Mouse (Mus musculus): Measurements from ENCODE around the gene Slc2a12. TPM values are rescaled to one million over a fixed set of nuclear protein-coding genes. Genes with fewer than 3 reads are reported as not detected.

The Slc2a12 gene
- total and polyA plus RNA-seq, 3 experiments: 0.01 to 0.35 TPM; not detected in 1

DNA sequence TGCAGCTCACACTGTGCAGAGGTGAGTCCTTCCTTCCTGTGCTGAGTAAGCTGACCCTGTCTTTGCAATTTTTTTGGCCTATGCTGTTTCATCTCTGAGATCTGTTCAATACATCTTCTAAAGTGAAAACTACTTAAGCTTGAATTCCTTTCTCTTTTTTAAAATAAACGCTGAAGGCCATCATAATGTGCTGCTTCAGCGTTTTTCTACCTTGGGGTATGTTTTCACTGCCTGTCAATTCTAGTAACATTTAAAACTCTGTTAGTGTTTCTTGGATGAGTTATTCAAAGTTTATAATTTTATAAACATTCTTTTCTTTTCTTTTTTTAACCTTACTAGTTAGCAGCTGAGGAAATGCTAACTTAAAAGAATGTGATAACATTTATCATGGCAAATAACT, 68.1 kb downstream of the Slc2a12 start:
- no peak overlapping the region for H3K4me3 ChIP-seq (ENCODE audit: control insufficient read depth in 1 of 2, insufficient read depth in 1 of 2, low read depth in 2 of 2, low read length in 2 of 2)
- no peak overlapping the region for H3K9ac ChIP-seq (ENCODE audit: control insufficient read depth, low read depth, low read length, poor library complexity, severe bottlenecking)
- no peaks in the 10 kb centered on the region for H3K4me1 ChIP-seq (ENCODE audit: control insufficient read depth in 1 of 2, insufficient read depth in 2 of 2, low read length in 2 of 2)
- peaks cover 20% of the 10 kb centered on the region for H3K79me2 ChIP-seq (ENCODE audit: control insufficient read depth, insufficient read depth, low read length, poor library complexity)
- no peaks in the 10 kb centered on the region for H3K27me3 ChIP-seq (ENCODE audit: control insufficient read depth in 1 of 2, insufficient read depth in 2 of 2, low read length in 2 of 2)
- peaks cover 0 to 3% of the 10 kb centered on the region in 2 experiments; a peak in 1 of 4 replicates for H3K36me3 ChIP-seq (ENCODE audit: control insufficient read depth in 1 of 2, insufficient read depth in 2 of 2, low read length in 2 of 2)
- DNase-seq (ENCODE audit: low read depth, low spot score): no peak
- H3K9me3 ChIP-seq (replicated peaks; ENCODE audit: insufficient read depth, low read length): no peaks in the 10 kb centered on the region
- no peak for TF ChIP-seq SMC3 (IDR thresholded peaks at IDR 0.05; ENCODE audit: low read depth, low read length)
- peak; percentile 31; the same call in 1 of the 2 replicates for TF ChIP-seq MAFK (IDR thresholded peaks at IDR 0.05; ENCODE audit: borderline replicate concordance, low read depth, low read length)
- TF ChIP-seq TAL1 (IDR thresholded peaks at IDR 0.05; ENCODE audit: low read length): no peak
- no peak overlapping the region for H3K27ac ChIP-seq (ENCODE audit: control insufficient read depth, low read depth, low read length)

DNA sequence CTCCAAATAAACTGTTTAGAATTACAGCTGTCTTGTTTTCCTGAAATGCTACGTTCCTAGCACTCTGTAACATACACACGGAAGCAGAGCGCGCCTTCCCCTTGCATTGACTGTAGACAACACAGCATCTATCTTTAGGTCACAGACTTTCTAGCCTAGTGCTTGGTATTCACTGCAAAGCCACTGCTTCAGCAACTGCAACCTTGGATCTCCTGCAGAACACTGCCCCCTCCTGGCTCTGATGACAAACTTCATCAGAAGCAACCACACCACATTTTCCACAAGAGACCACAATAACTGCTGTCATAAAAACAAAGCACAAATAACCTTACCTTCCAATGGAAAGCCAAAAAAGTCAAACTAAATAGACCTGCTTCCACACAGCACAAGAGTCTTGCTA, 69.7 kb downstream of the Slc2a12 start:
- peaks cover 0 to 4% of the 10 kb centered on the region in 2 experiments; a peak in 2 of 4 replicates for H3K36me3 ChIP-seq (ENCODE audit: control insufficient read depth in 1 of 2, insufficient read depth in 2 of 2, low read length in 2 of 2)
- H3K27ac ChIP-seq (ENCODE audit: control insufficient read depth, low read depth, low read length): no peak overlapping the region
- DNase-seq (ENCODE audit: low read depth, low spot score): peak; percentile 80
- peak; percentile 61 for TF ChIP-seq SMC3 (IDR thresholded peaks at IDR 0.05; ENCODE audit: low read depth, low read length)
- TF ChIP-seq UBTF (IDR thresholded peaks at IDR 0.05; ENCODE audit: borderline replicate concordance, insufficient read depth, low read depth, low read length): no peak
- TF ChIP-seq MYC (IDR thresholded peaks at IDR 0.05; ENCODE audit: low read depth, low read length): no peak
- TF ChIP-seq EP300 (IDR thresholded peaks at IDR 0.05; ENCODE audit: low read depth in 1 of 2, low read length in 2 of 2): no peak
- TF ChIP-seq RAD21 (IDR thresholded peaks at IDR 0.05; ENCODE audit: low read depth, low read length): peak; percentile 45
- peak; percentile 69 to 79 (median 72) for TF ChIP-seq CTCF (IDR thresholded peaks at IDR 0.05 in 2 of 3, conservative IDR thresholded peaks at IDR 0.05 in 1 of 3; ENCODE audit: control insufficient read depth in 1 of 3, insufficient read depth in 1 of 3, low read depth in 2 of 3, low read length in 3 of 3, poor library complexity in 1 of 3, severe bottlenecking in 1 of 3)
- no peak overlapping the region for H3K9ac ChIP-seq (ENCODE audit: control insufficient read depth, low read depth, low read length, poor library complexity, severe bottlenecking)
- H3K4me1 ChIP-seq (ENCODE audit: control insufficient read depth in 1 of 2, insufficient read depth in 2 of 2, low read length in 2 of 2): no peaks in the 10 kb centered on the region
- H3K79me2 ChIP-seq (ENCODE audit: control insufficient read depth, insufficient read depth, low read length, poor library complexity): peaks cover 32% of the 10 kb centered on the region
- H3K4me3 ChIP-seq (ENCODE audit: control insufficient read depth in 1 of 2, insufficient read depth in 1 of 2, low read depth in 2 of 2, low read length in 2 of 2): no peak overlapping the region
- H3K9me3 ChIP-seq (replicated peaks; ENCODE audit: insufficient read depth, low read length): no peaks in the 10 kb centered on the region
- H3K27me3 ChIP-seq (ENCODE audit: control insufficient read depth in 1 of 2, insufficient read depth in 2 of 2, low read length in 2 of 2): no peaks in the 10 kb centered on the region

DNA sequence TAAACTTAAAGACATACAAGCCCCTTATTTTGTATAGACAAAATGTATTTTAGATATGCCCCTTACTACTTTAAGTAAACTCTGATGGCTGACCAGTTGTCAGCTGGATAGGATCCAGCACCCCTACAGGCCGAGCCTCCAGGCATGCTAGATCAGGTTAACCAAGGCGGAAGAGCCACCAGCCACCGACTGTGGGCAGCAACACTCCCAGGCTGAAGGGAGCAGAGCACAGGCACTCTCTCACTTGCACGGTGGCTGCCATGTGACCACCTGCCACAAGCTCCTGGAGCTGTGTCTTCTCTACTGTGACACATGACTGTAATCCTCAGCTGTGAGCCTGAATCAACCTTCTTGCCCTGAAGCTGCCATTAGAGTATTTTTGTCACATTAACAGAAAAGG, 73.7 kb downstream of the Slc2a12 start:
- DNase-seq (ENCODE audit: low read depth, low spot score): no peak
- Histone ChIP-seq H3K9ac (ENCODE audit: control insufficient read depth, low read depth, low read length, poor library complexity, severe bottlenecking) (no peak overlapping the region), H3K27ac (ENCODE audit: control insufficient read depth, low read depth, low read length) (no peak overlapping the region), H3K4me1 (ENCODE audit: control insufficient read depth in 1 of 2, insufficient read depth in 2 of 2, low read length in 2 of 2) (peaks cover 0 to 3% of the 10 kb centered on the region in 2 experiments; a peak in 1 of 4 replicates), H3K9me3 (replicated peaks; ENCODE audit: insufficient read depth, low read length) (no peaks in the 10 kb centered on the region), H3K79me2 (ENCODE audit: control insufficient read depth, insufficient read depth, low read length, poor library complexity) (peaks cover 65% of the 10 kb centered on the region), H3K36me3 (ENCODE audit: control insufficient read depth in 1 of 2, insufficient read depth in 2 of 2, low read length in 2 of 2) (peaks cover 0 to 11% of the 10 kb centered on the region in 2 experiments; a peak in 2 of 4 replicates), H3K4me3 (ENCODE audit: control insufficient read depth in 1 of 2, insufficient read depth in 1 of 2, low read depth in 2 of 2, low read length in 2 of 2) (no peak overlapping the region), H3K27me3 (ENCODE audit: control insufficient read depth in 1 of 2, insufficient read depth in 2 of 2, low read length in 2 of 2) (no peaks in the 10 kb centered on the region)
- no peak for TF ChIP-seq ELF1 (IDR thresholded peaks at IDR 0.05; ENCODE audit: low read depth, low read length)
- no peak for TF ChIP-seq ZNF384 (IDR thresholded peaks at IDR 0.05; ENCODE audit: low read depth, low read length)
- no peak for TF ChIP-seq CHD2 (IDR thresholded peaks at IDR 0.05; ENCODE audit: low read length)
- TF ChIP-seq USF2 (IDR thresholded peaks at IDR 0.05; ENCODE audit: borderline replicate concordance in 1 of 2, insufficient read depth in 1 of 2, low read depth in 1 of 2, low read length in 2 of 2): no peak

Data from MEL (cell line).